Mouse (Mus musculus) myocyte (in vitro differentiated cells): ENCODE measurements around the gene Ephx4.

Experiments
- MAX ChIP-seq: IDR thresholded peaks from one replicate; pipeline ENCODE4 v1.6.1; 2011; ENCODE audit warnings: low read depth, mild to moderate bottlenecking, control low read depth
- MYOG ChIP-seq, 3 experiments: IDR thresholded peaks; one replicate each; pipeline ENCODE4 v1.6.1; 2011; ENCODE audit warnings: control low read depth in 2 of 3, low read depth in 2 of 3, mild to moderate bottlenecking in 2 of 3; ENCODE audit not compliant: insufficient read length in 2 of 3, control insufficient read depth in 1 of 3, insufficient read depth in 1 of 3
- POLR2A ChIP-seq: IDR thresholded peaks from one replicate; pipeline ENCODE4 v1.6.1; 2011; ENCODE audit warnings: low read depth, mild to moderate bottlenecking, control low read depth, moderate library complexity; ENCODE audit not compliant: insufficient read length
- POLR2AphosphoS2 ChIP-seq: IDR thresholded peaks from one replicate; pipeline ENCODE4 v1.6.1; 2011; ENCODE audit warnings: low read depth, control low read depth; ENCODE audit not compliant: insufficient read length
- REST ChIP-seq: IDR thresholded peaks from one replicate; pipeline ENCODE4 v1.6.1; 2011; ENCODE audit warnings: mild to moderate bottlenecking, control low read depth, moderate library complexity; ENCODE audit not compliant: insufficient read depth, insufficient read length
- SRF ChIP-seq: IDR thresholded peaks from one replicate; pipeline ENCODE4 v1.6.1; 2011; ENCODE audit warnings: low read depth; ENCODE audit not compliant: control insufficient read depth, insufficient read length
- USF1 ChIP-seq: IDR thresholded peaks from one replicate; pipeline ENCODE4 v1.6.1; 2011; ENCODE audit warnings: low read depth, mild to moderate bottlenecking, control low read depth, moderate library complexity

DNA sequence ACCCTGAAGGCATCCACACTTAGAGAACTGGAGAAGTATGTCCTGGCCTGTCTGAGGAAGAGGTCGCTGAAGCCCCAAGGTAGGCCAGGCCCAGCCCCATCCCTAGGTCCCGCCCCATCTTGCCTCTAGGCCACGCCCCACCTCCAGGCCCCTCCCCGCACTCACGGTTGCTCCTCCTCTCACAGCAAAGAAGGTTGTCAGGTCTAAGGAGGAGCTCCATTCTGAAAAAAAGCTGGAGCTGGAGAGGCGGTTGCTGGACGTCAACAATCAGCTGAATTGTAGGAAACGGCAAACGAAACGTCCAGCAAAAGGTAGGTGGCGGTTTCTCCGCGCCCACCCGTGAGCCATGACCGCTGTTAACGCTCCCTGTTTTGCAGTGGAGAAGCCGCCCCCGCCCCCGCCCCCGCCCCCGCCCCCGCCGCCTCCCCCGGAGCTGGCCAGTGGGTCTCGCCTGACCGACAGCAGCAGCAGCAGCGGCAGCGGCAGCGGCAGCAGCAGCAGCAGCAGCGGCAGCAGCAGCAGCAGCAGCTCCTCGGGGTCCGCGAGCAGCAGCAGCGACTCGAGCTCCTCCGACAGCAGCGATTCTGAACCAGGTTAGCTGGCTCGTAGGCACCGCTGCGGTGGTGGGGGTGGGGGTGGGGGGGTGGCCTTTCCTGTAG, 43.0 kb upstream of the Ephx4 start:
- no peak for TF ChIP-seq USF1
- TF ChIP-seq POLR2A = no peak
- TF ChIP-seq MAX = no peak
- no peak for TF ChIP-seq POLR2AphosphoS2
- TF ChIP-seq SRF = no peak
- TF ChIP-seq MYOG (IDR thresholded peaks at IDR 0.05; ENCODE audit: control insufficient read depth in 1 of 3, insufficient read depth in 1 of 3, insufficient read length in 2 of 3, low read depth in 2 of 3) = no peak
- no peak for TF ChIP-seq REST
